Mouse (Mus musculus) stomach, embryonic 16.5 days (tissue): ENCODE results near the gene Kdelc2. TPM values are rescaled to one million over a fixed set of nuclear protein-coding genes. Genes with fewer than 3 reads are reported as not detected.

Experiments used
- ATAC-seq: fragments of 200-750 bp; cut with Nextera tagmentation; 2 replicates; pipeline ENCODE4 v1.8.0; 2017; ENCODE audit warnings: moderate number of reproducible peaks, moderate TSS enrichment; ENCODE audit not compliant: insufficient read depth, low FRiP score
- H3K27ac ChIP-seq: fragments of 300-500 bp; sonication (generic); 2 replicates; pipeline ENCODE4 v1.5.1; 2014; ENCODE audit warnings: low read length
- H3K27me3 ChIP-seq: fragments of 300-500 bp; sonication (generic); 2 replicates; pipeline ENCODE4 v1.6.1; 2014; ENCODE audit warnings: low read length, control low read depth, mixed read lengths; ENCODE audit not compliant: control insufficient read depth, insufficient read depth
- H3K36me3 ChIP-seq: fragments of 300-500 bp; sonication (generic); 2 replicates; pipeline ENCODE4 v1.6.1; 2014; ENCODE audit warnings: low read length; ENCODE audit not compliant: control insufficient read depth, insufficient read depth
- H3K4me1 ChIP-seq: fragments of 300-500 bp; sonication (generic); 2 replicates; pipeline ENCODE4 v1.6.1; 2014; ENCODE audit warnings: low read length, control low read depth, mixed read lengths; ENCODE audit not compliant: control insufficient read depth, insufficient read depth
- H3K4me2 ChIP-seq: fragments of 300-500 bp; sonication (generic); 2 replicates; pipeline ENCODE4 v1.6.1; 2014; ENCODE audit warnings: low read depth, low read length, mixed read lengths
- H3K4me3 ChIP-seq: fragments of 300-500 bp; sonication (generic); replicated peaks from 2 replicates; pipeline ENCODE4 v1.5.1; 2014; ENCODE audit warnings: mild to moderate bottlenecking, low read length
- H3K9ac ChIP-seq: fragments of 300-500 bp; sonication (generic); 2 replicates; pipeline ENCODE4 v1.6.1; 2014; ENCODE audit warnings: low read length
- H3K9me3 ChIP-seq: fragments of 300-500 bp; sonication (generic); replicated peaks from 2 replicates; pipeline ENCODE4 v1.6.1; 2016; ENCODE audit warnings: low read length, control low read depth; ENCODE audit not compliant: control insufficient read depth
- WGBS: fragments of 180-500 bp; shearing (Covaris S2); extraction: QIAGEN DNeasy Blood & Tissue Kit; methylation state at CpG from one replicate; pipeline ENCODE4 v1.1.7; 2014; 5-methylcytosine and 5-hydroxymethylcytosine counted together
- polyA plus RNA-seq: library from polyadenylated mRNA; unstranded; fragments of >200 nt; fragmentation: Nextera tagmentation; extraction: Ambion mirVana; gene quantifications from 2 replicates; pipeline ENCODE4 v1.2.1, GENCODE M21; 2015

Kdelc2 gene
- polyA plus RNA-seq, 1 experiment from 2014 or later, result 33.5 TPM

DNA sequence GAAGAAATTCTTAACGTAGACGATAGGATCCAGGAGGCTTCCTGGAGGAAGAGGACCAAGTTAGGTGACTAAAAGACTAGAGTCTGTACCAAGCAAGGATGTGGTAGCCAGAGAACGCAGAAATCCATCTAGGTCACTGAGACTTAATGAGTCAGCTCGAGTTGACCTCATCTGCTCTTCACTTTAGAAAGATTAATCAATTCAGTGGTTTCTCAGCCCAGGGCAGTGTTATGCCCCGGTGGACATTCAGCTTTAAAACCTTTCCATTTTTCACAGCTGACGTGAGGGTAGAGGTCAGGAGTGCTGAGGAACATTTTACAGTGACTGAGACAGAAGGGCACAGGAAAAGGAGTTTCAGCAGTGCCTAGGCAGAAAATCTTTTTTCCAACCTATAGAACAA is 37.4 kb upstream of the Kdelc2 start:
- ATAC-seq, result no peak
- Histone ChIP-seq H3K4me1 (no peaks in the 10 kb centered on the region), H3K4me3 (no peak overlapping the region), H3K27ac (no peak overlapping the region), H3K4me2 (no peak overlapping the region), H3K36me3 (no peaks in the 10 kb centered on the region), H3K27me3 (no peaks in the 10 kb centered on the region), H3K9me3 (no peaks in the 10 kb centered on the region; the same call in 1 of the 2 replicates), H3K9ac (no peak overlapping the region)
- 43% methylated on average over 6 of the region's 6 CpGs for WGBS

- Histone ChIP-seq H3K4me1 (no peaks in the 10 kb centered on the region), H3K27me3 (no peaks in the 10 kb centered on the region), H3K36me3 (no peaks in the 10 kb centered on the region), H3K27ac (no peak overlapping the region), H3K9me3 (no peaks in the 10 kb centered on the region; the same call in 1 of the 2 replicates), H3K4me2 (no peak overlapping the region), H3K4me3 (no peak overlapping the region), H3K9ac (no peak overlapping the region)
- WGBS, result 71% methylated on average over 1 of the region's 1 CpGs
- no peak for ATAC-seq
These were observed 34.6 kb upstream of the Kdelc2 start for GRCm38 (mm10) chr9:53349211-53349610.

- Histone ChIP-seq H3K27ac (no peak overlapping the region), H3K4me3 (no peak overlapping the region), H3K27me3 (no peaks in the 10 kb centered on the region), H3K4me2 (no peak overlapping the region), H3K4me1 (0 out of 2 replicates have a peak, but pooled peaks cover 4% of the 10 kb centered on the region), H3K9me3 (no peaks in the 10 kb centered on the region; the same call in 1 of the 2 replicates), H3K9ac (no peak overlapping the region), H3K36me3 (no peaks in the 10 kb centered on the region)
- ATAC-seq, result no peak
- WGBS, result 91% methylated on average over 2 of the region's 2 CpGs
These were observed 33.5 kb upstream of the Kdelc2 start for GRCm38 (mm10) chr9:53350331-53350730.

DNA sequence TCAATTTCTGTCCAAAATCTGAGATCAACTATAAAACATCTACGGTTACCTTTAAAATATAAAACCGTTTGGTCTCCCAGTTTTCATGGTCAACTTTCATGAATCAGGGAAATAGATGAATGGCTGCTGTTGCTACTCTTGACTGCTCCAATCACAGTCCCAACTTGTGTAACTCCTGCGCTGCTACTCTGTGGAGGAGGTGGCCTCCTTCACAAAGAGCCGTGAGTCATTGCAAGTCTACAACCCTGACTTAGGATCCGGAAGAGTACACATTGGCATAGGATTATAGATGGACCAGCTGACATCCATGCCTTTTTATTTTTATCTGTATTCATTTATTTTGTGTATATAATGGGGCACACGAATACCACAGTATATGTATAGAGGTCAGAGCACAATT is 31.9 kb upstream of the Kdelc2 start:
- H3K4me3 ChIP-seq, result no peak overlapping the region
- H3K9me3 ChIP-seq, result no peaks in the 10 kb centered on the region; the same call in 1 of the 2 replicates
- 75% methylated on average over 6 of the region's 6 CpGs for WGBS
- no peaks in the 10 kb centered on the region for H3K27me3 ChIP-seq
- no peaks in the 10 kb centered on the region for H3K36me3 ChIP-seq
- 0 out of 2 replicates have a peak, but pooled peaks cover 4% of the 10 kb centered on the region for H3K4me1 ChIP-seq
- no peak overlapping the region for H3K9ac ChIP-seq
- no peak overlapping the region for H3K27ac ChIP-seq
- no peak for ATAC-seq
- H3K4me2 ChIP-seq, result no peak overlapping the region

DNA sequence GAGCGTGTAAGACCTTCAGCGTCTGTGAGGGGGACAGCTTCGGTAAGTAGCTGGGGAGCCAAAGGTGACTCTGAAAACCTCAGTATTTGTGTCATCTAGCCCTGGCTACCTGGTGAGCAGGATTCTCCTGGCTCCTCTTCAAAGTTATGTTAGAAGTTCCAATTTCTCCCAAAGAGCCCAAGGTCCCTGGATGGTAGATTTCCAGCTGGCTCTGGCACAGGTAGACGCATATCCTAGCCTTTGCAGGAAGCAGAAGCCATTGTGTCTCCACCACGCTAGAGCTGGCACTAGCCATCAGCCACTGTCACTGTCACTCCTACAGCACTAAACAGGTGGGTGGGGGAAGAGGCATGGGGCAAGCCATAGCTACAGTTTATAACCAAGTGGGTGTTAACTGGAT is 30.7 kb upstream of the Kdelc2 start:
- H3K9ac ChIP-seq, result no peak overlapping the region
- H3K9me3 ChIP-seq, result no peaks in the 10 kb centered on the region; the same call in 1 of the 2 replicates
- no peaks in the 10 kb centered on the region for H3K36me3 ChIP-seq
- no peak overlapping the region for H3K4me2 ChIP-seq
- H3K4me3 ChIP-seq, result no peak overlapping the region
- H3K27me3 ChIP-seq, result no peaks in the 10 kb centered on the region
- 93% methylated on average over 5 of the region's 5 CpGs for WGBS
- H3K27ac ChIP-seq, result no peak overlapping the region
- H3K4me1 ChIP-seq, result 0 out of 2 replicates have a peak, but pooled peaks cover 4% of the 10 kb centered on the region
- ATAC-seq, result no peak

DNA sequence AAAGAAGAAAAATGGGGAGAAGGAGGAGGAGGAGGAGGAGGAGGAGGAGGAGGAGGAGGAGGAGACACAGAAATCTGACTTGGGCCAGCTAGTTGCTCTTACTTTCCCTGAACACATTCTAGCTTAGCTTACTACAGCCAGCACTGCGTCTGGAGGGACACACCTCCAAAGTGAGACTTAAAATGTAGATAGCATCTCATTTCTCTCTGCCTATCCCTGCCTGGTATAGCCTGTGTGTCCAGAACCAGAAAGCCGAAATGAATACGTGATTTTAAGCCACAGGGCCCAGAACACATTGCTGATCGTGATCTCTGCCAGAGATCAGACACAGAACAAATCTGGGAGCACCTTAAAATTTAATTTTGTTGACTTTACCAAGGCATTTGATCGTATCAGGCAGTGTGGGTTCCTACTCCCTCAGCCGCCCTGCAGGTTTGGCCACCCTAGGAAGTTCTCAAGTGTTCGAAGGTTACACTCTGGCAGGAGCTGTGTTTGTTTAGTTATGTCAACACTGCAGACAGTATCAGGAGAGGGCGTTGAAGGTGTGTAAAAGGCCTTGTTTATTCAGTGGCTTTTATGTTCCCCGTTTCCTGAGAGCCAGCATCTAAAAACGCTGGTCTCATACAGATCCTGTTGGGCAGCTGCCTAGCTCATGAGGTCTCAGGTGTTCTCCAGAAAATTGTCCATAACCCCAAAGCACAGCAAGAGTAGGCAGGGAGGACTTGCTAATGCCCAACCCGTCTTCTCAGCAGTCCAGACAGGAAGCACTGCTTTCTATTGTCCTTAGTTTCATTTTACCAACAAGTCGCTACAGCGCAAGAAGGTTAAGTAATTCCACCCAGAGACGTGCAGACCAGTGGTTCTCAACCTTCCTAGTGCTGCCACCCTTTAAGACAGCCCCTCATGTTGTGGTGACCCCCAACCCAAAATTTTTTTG is 27.3 kb upstream of the Kdelc2 start:
- H3K9ac ChIP-seq, result no peak overlapping the region
- peak overlapping the region; percentile 41 for H3K4me2 ChIP-seq
- H3K4me3 ChIP-seq, result peak overlapping the region; percentile 9; the same call in 1 of the 2 replicates
- no peaks in the 10 kb centered on the region for H3K9me3 ChIP-seq
- WGBS, result 32% methylated on average over 14 of the region's 14 CpGs
- no peaks in the 10 kb centered on the region for H3K27me3 ChIP-seq
- 0 out of 2 replicates have a peak, but pooled peaks cover 4% of the 10 kb centered on the region for H3K4me1 ChIP-seq
- ATAC-seq, result peak; percentile 98
- H3K27ac ChIP-seq, result peak overlapping the region; percentile 86
- no peaks in the 10 kb centered on the region for H3K36me3 ChIP-seq

GRCm38 (mm10) chr9:53371339-53371738 is 12.5 kb upstream of the Kdelc2 start:
- Histone ChIP-seq H3K4me2 (no peak overlapping the region), H3K27ac (no peak overlapping the region), H3K36me3 (no peaks in the 10 kb centered on the region; the same call in 1 of the 2 replicates), H3K27me3 (no peaks in the 10 kb centered on the region), H3K9me3 (no peaks in the 10 kb centered on the region), H3K9ac (no peak overlapping the region), H3K4me3 (no peak overlapping the region), H3K4me1 (peaks cover 2% of the 10 kb centered on the region; the same call in 1 of the 2 replicates)
- WGBS, result 44% methylated on average over 3 of the region's 3 CpGs
- no peak for ATAC-seq

GRCm38 (mm10) chr9:53375907-53376306 is 7.9 kb upstream of the Kdelc2 start:
- no peaks in the 10 kb centered on the region for H3K9me3 ChIP-seq
- peak overlapping the region; percentile 62 for H3K27ac ChIP-seq
- no peak overlapping the region for H3K9ac ChIP-seq
- 56% methylated on average over 4 of the region's 4 CpGs for WGBS
- no peaks in the 10 kb centered on the region; the same call in 1 of the 2 replicates for H3K36me3 ChIP-seq
- H3K27me3 ChIP-seq, result no peaks in the 10 kb centered on the region
- ATAC-seq, result peak; percentile 72; the same call in 1 of the 2 replicates
- H3K4me1 ChIP-seq, result peaks cover 16% of the 10 kb centered on the region
- H3K4me3 ChIP-seq, result no peak overlapping the region
- no peak overlapping the region for H3K4me2 ChIP-seq

GRCm38 (mm10) chr9:53376820-53377219 is 7.0 kb upstream of the Kdelc2 start:
- H3K4me3 ChIP-seq, result no peak overlapping the region
- no peak overlapping the region for H3K9ac ChIP-seq
- H3K4me1 ChIP-seq, result peaks cover 16% of the 10 kb centered on the region
- H3K4me2 ChIP-seq, result no peak overlapping the region
- no peaks in the 10 kb centered on the region for H3K9me3 ChIP-seq
- no peaks in the 10 kb centered on the region; the same call in 1 of the 2 replicates for H3K36me3 ChIP-seq
- no peak for ATAC-seq
- no peaks in the 10 kb centered on the region for H3K27me3 ChIP-seq
- H3K27ac ChIP-seq, result no peak overlapping the region; the same call in 1 of the 2 replicates
- 83% methylated on average over 13 of the region's 13 CpGs for WGBS
